Mouse (Mus musculus) bone marrow macrophage, adult 2 months (primary cell): ENCODE results near the gene P4htm.

Experiments used
- CTCF ChIP-seq: IDR thresholded peaks from 2 replicates; pipeline ENCODE4 v1.5.1; 2012; ENCODE audit warnings: low read depth, mild to moderate bottlenecking, low read length, moderate library complexity
- POLR2A ChIP-seq: IDR thresholded peaks from 2 replicates; pipeline ENCODE4 v1.6.1; 2012; ENCODE audit warnings: mild to moderate bottlenecking, low read depth, low read length, borderline replicate concordance

- no peak for TF ChIP-seq CTCF
- TF ChIP-seq POLR2A: no peak
Measured at GRCm38 (mm10) chr9:108563671-108564070, 33.8 kb downstream of the P4htm start.
